Mouse (Mus musculus) megakaryocyte, adult 5-6 weeks (primary cell): ENCODE measurements at regions not wholly inside any gene's neighbourhood (a gene's known extent, or its start where the extent isn't known, plus 50 kb on each side); places are given as distances from the start of the nearest gene placed in this dataset.

Source experiments
- ATAC-seq: 2 replicates; pipeline ENCODE4 v1.8.0; 2016; ENCODE audit warnings: mild to moderate bottlenecking, inconsistent platforms; ENCODE audit not compliant: poor library complexity, severe bottlenecking

DNA sequence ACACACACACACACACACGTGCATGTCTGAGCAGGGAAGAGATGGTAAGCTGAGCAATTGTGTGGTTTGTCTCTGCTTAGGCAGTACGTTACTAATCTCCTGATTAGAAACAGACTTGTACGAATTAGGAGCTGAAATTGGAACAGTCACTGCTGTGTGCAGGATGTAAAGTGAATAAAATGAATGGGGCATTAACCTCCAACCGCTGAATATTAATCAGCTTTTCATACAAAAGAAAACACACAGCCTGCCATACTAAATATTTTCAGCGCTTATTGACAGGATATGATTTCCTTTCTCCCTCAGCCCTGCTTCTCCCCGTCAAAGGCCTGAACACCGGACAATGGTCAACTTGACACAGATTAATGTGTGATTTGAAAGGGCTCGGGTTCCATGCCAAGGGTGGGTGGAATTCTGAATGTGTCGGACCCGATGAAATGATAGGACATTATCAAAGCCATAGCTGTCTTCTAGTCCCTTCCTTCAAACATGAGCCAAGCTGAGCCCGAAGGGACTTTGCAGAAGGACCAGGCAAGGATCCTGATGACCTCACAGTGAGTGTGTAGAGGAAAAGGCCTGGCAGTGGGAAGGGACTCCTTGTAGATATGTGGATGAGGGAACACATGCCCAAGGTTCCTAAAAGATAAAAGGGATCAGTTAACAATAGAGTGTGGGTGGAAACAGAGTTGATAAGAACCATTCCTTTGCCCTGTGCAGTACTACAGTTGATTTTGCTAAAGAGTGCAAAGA lies 124.4 kb upstream of the Sox9 start:
- no peak for ATAC-seq

- ATAC-seq = no peak
These were observed 122.1 kb upstream of the Sox9 start for GRCm38 (mm10) chr11:112659911-112660310.

- ATAC-seq = no peak
These were observed 120.6 kb upstream of the Sox9 start for GRCm38 (mm10) chr11:112661426-112661825.

DNA sequence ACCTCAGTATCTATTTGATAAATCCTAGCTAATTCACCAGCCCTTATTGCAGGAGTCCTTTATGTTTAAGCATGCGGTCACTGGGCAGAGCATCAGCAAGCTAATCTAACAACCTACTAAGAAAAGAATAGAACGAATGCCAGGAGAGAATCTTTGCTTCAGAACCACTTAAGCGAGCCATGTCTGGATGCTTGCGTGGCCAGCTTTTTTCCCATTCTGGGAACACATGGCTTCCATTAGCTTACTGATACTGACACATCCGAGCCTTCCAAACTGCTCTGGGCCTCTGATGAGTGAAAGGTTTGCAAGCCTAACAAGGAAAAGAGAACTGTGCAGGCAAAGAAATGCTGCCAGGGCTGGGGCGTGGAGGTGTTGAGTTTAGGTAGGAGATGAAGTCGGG lies 114.7 kb upstream of the Sox9 start:
- no peak for ATAC-seq

DNA sequence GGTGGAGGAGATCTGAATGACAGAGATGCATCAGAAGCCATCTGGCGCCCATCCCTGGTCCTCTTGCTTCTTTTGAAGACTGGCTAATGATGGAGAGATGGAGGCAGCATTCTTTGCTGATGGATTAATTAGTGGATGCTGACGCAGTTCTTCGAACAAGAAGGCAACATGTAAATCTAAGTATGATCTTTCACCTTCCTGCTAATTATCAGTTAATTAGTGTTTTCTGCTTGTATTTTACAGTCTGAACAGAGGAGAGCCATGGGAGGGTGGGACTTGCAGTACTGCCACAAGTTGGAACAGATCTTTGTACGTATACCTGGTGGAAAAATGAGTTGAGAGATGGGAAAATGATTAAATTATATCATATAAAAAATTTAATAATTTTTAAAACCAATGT lies 109.9 kb upstream of the Sox9 start:
- ATAC-seq = no peak

DNA sequence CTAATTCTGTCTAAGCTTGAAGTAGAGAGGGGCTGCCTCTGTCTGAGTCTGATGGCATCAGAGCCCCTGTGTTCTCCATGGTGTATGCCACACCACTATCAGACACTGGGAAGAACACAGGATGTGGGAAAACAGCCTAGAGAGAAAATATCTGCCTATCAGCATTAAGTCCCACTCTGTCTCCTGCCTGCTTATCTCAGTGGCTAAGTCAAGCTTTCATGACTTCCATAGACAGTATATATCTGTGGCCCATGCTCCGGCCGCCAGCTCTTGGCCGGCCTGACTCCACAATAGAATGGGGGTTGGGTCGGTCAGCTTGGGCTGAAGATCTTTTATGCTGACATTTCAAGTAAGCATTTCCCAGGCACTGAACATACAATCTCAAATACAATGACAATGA lies 92.0 kb upstream of the Sox9 start:
- ATAC-seq = no peak

GRCm38 (mm10) chr11:112706091-112706490 lies 75.9 kb upstream of the Sox9 start:
- ATAC-seq = no peak

- no peak for ATAC-seq
These were observed 73.8 kb upstream of the Sox9 start for GRCm38 (mm10) chr11:112708119-112708730.

GRCm38 (mm10) chr11:112711656-112712055 lies 70.4 kb upstream of the Sox9 start:
- no peak for ATAC-seq

DNA sequence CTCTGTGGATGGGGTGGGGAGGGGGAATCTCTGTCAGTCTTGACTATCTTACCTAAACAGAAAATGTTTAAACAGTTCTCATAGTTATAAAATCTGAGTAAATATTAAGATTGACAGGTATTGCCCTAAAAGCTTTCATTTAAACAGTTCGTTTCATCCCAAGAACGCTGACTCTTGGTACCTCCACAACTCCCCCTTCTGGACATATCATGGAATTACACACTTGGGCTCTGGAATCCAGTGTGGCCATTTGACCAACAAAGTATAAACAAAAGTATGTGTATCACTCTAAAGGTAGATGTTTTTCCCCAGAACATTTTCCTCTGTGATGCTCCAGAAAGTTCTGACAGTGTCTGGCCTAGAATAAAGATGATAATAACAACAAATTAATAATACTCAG lies 63.5 kb upstream of the Sox9 start:
- no peak for ATAC-seq

GRCm38 (mm10) chr11:112720652-112721051 lies 61.4 kb upstream of the Sox9 start:
- no peak for ATAC-seq

GRCm38 (mm10) chr11:112722936-112723335 lies 59.1 kb upstream of the Sox9 start:
- no peak for ATAC-seq

DNA sequence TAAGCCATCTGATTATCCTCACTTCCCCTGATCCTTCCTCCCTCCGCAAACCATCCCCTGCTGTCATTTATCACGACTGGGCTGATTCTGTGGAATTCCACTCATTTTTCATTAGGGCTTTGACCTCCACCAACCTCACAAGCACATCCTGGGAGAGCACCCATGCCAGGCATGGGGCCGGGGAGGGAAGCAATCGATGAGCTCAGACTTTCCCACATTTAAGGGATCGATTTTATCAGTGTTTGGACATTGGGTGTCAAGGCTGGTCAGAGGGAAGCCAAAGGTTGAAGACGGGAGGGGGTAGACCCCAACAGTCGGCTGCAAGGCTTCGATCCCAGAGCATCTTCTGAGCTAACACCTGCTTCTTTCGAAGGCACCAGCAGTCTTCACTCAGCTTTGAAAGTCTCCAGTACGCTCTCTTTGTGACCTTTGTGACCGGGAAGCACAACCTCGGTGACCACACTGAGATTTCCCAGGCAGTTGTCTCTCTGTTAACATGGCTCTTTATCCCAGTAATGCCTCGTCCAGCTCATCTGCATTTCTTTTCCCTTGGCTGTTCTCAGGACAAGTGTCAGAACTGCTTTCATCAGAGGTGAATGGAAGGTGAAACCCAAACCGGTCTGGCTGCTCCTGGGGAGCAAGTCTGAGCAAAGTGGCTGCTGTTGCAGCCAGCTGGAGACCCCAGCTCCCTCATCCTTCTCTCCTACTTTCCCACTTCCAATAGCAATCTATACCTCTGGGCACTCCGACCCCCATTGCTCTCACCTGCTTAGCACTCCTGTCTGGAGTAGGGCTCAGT lies 53.7 kb upstream of the Sox9 start:
- no peak for ATAC-seq
